Mouse (Mus musculus) midbrain, embryonic 16.5 days (tissue): ENCODE measurements around the gene Aida. TPM values are rescaled to one million over a fixed set of nuclear protein-coding genes. Genes with fewer than 3 reads are reported as not detected.

Experiments used
- ATAC-seq: fragments of 200-750 bp; cut with Nextera tagmentation; 2 replicates; pipeline ENCODE4 v1.8.0; 2017; ENCODE audit warnings: moderate TSS enrichment
- H3K27ac ChIP-seq: fragments of 300-500 bp; sonication (generic); 2 replicates; pipeline ENCODE4 v1.5.1; 2014; ENCODE audit warnings: mild to moderate bottlenecking, low read length, mixed read lengths
- H3K27me3 ChIP-seq: fragments of 300-500 bp; sonication (generic); 2 replicates; pipeline ENCODE4 v1.6.1; 2014; ENCODE audit warnings: low read depth, low read length, mixed read lengths; ENCODE audit not compliant: control insufficient read depth, insufficient read depth
- H3K36me3 ChIP-seq: fragments of 300-500 bp; sonication (generic); 2 replicates; pipeline ENCODE4 v1.6.1; 2014; ENCODE audit warnings: mild to moderate bottlenecking, low read length, moderate library complexity, mixed read lengths; ENCODE audit not compliant: control insufficient read depth, insufficient read depth
- H3K4me1 ChIP-seq: fragments of 300-500 bp; sonication (generic); 2 replicates; pipeline ENCODE4 v1.6.1; 2014; ENCODE audit warnings: mild to moderate bottlenecking, low read length, mixed read lengths; ENCODE audit not compliant: control insufficient read depth, insufficient read depth
- H3K4me2 ChIP-seq: fragments of 300-500 bp; sonication (generic); 2 replicates; pipeline ENCODE4 v1.6.1; 2014; ENCODE audit warnings: mild to moderate bottlenecking, low read length, mixed read lengths
- H3K4me3 ChIP-seq: fragments of 300-500 bp; sonication (generic); 2 replicates; pipeline ENCODE4 v1.5.1; 2014; ENCODE audit warnings: low read depth, mild to moderate bottlenecking, low read length, moderate library complexity, mixed read lengths
- H3K9ac ChIP-seq: fragments of 300-500 bp; sonication (generic); 2 replicates; pipeline ENCODE4 v1.6.1; 2014; ENCODE audit warnings: low read depth, low read length, mixed read lengths
- H3K9me3 ChIP-seq: fragments of 300-500 bp; sonication (generic); replicated peaks from 2 replicates; pipeline ENCODE4 v1.6.1; 2014; ENCODE audit warnings: mild to moderate bottlenecking, low read length, mixed read lengths; ENCODE audit not compliant: control insufficient read depth, poor library complexity, severe bottlenecking
- WGBS: fragments of 180-500 bp; shearing (Covaris S2); extraction: QIAGEN DNeasy Blood & Tissue Kit; methylation state at CpG from one replicate; pipeline ENCODE4 v1.1.7; 2014; 5-methylcytosine and 5-hydroxymethylcytosine counted together
- polyA plus RNA-seq: library from polyadenylated mRNA; unstranded; fragments of >200 nt; fragmentation: Nextera tagmentation; extraction: Ambion mirVana; gene quantifications from 2 replicates; pipeline ENCODE4 v1.2.1, GENCODE M21; 2015

Gene Aida
- polyA plus RNA-seq, 1 experiment from 2014 or later = 50.8 TPM

GRCm38 (mm10) chr1:183366361-183366760 is 70.0 kb downstream of the Aida start:
- Histone ChIP-seq H3K9me3 (no peaks in the 10 kb centered on the region), H3K4me1 (peaks cover 16% of the 10 kb centered on the region), H3K4me3 (no peak overlapping the region), H3K27me3 (no peaks in the 10 kb centered on the region), H3K27ac (no peak overlapping the region), H3K9ac (no peak overlapping the region), H3K4me2 (no peak overlapping the region), H3K36me3 (peaks cover 11% of the 10 kb centered on the region)
- 84% methylated on average over 5 of the region's 5 CpGs for WGBS
- ATAC-seq = no peak

GRCm38 (mm10) chr1:183368601-183369400 is 72.4 kb downstream of the Aida start:
- Histone ChIP-seq H3K4me2 (peak overlapping the region; percentile 95), H3K36me3 (peaks cover 4% of the 10 kb centered on the region; the same call in 1 of the 2 replicates), H3K4me1 (peaks cover 16% of the 10 kb centered on the region), H3K9me3 (no peaks in the 10 kb centered on the region), H3K9ac (peak overlapping the region; percentile 85), H3K27ac (peak overlapping the region; percentile 79), H3K4me3 (peak overlapping the region; percentile 92), H3K27me3 (no peaks in the 10 kb centered on the region; the same call in 1 of the 2 replicates)
- ATAC-seq = peak; percentile 86
- WGBS = 2% methylated on average over 54 of the region's 56 CpGs

- ATAC-seq = peak; percentile 98
- WGBS = 0% methylated on average over 40 of the region's 51 CpGs
- Histone ChIP-seq H3K4me3 (peak within 1 kb of the TSS; percentile 92), H3K4me2 (peak within 1 kb of the TSS; percentile 95), H3K27ac (peak within 1 kb of the TSS; percentile 79), H3K9ac (peak within 1 kb of the TSS; percentile 85), H3K4me1 (peaks cover 16% of the 10 kb centered on the region), H3K9me3 (no peaks in the 10 kb centered on the region), H3K27me3 (no peaks in the 10 kb centered on the region; the same call in 1 of the 2 replicates), H3K36me3 (0 out of 2 replicates have a peak, but pooled peaks cover 2% of the 10 kb centered on the region)
These were observed 73.1 kb downstream of the Aida start, which contains the start of gene Mia3 for GRCm38 (mm10) chr1:183369427-183370014. TSS of gene Mia3 (minus strand) at chr1:183369553.

DNA sequence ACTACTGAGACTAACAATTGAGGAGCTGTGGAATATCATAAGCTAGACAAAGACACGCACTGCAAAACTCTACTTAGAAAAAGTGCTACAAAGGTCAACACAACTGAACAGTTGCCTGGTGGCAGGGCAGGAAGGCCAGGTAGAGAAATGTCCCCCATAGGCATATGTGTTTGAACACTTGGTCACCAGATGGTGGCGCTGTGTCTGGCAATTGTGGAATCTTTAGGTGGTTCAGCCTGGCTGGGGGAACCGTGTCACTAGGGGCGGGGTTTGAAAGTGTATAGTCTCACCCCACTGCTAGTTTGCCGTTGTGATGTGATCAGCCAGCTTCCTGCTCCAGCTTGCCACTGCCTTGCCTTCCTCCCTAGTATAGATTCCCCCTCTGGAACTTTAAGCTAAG is 78.3 kb downstream of the Aida start:
- 85% methylated on average over 5 of the region's 5 CpGs for WGBS
- Histone ChIP-seq H3K9me3 (no peaks in the 10 kb centered on the region), H3K4me1 (0 out of 2 replicates have a peak, but pooled peaks cover 3% of the 10 kb centered on the region), H3K4me3 (no peak overlapping the region), H3K9ac (no peak overlapping the region), H3K27ac (no peak overlapping the region), H3K27me3 (no peaks in the 10 kb centered on the region; the same call in 1 of the 2 replicates), H3K4me2 (no peak overlapping the region), H3K36me3 (no peaks in the 10 kb centered on the region)
- no peak for ATAC-seq

Other genes starting within 250 kb of the Aida start
- gene Disp1, start 75.1 kb upstream of the Aida start, polyA plus RNA-seq = 7.6 and 10.3 TPM in 2 replicates
- gene Brox, start 679 bp downstream of the Aida start, polyA plus RNA-seq = 105 and 115 TPM in 2 replicates
- gene Mia3, start 73.0 kb downstream of the Aida start, polyA plus RNA-seq = 111 and 116 TPM in 2 replicates
- 16.4 and 17.7 TPM in 2 replicates for gene Taf1a, start 92.4 kb downstream of the Aida start, polyA plus RNA-seq
- gene Hhipl2, start 121.6 kb downstream of the Aida start, polyA plus RNA-seq = 0.57 TPM in 2 replicates